Mouse (Mus musculus) limb, embryonic 14.5 days (tissue): Measurements from ENCODE around the gene Hspa8. TPM values are rescaled to one million over a fixed set of nuclear protein-coding genes. Genes with fewer than 3 reads are reported as not detected.

ENCODE experiments used
- ATAC-seq: fragments of 200-750 bp; cut with Nextera tagmentation; 2 replicates; pipeline ENCODE4 v1.8.0; 2017; ENCODE audit warnings: low read depth, moderate number of reproducible peaks, moderate TSS enrichment; ENCODE audit not compliant: low FRiP score
- DNase-seq: peaks from one replicate; pipeline ENCODE4 v3.0.0-alpha.2; 2015; ENCODE audit warnings: low spot score
- H3K27ac ChIP-seq: fragments of 300-500 bp; sonication (generic); replicated peaks from 2 replicates; pipeline ENCODE4 v1.5.1; 2014; ENCODE audit warnings: low read depth, mild to moderate bottlenecking, low read length, moderate library complexity, mixed read lengths
- H3K27me3 ChIP-seq: fragments of 300-500 bp; sonication (generic); 2 replicates; pipeline ENCODE4 v1.6.1; 2014; ENCODE audit warnings: low read length, mixed read lengths; ENCODE audit not compliant: control insufficient read depth, insufficient read depth
- H3K36me3 ChIP-seq: fragments of 300-500 bp; sonication (generic); 2 replicates; pipeline ENCODE4 v1.6.1; 2014; ENCODE audit warnings: mild to moderate bottlenecking, low read length, moderate library complexity, mixed read lengths; ENCODE audit not compliant: control insufficient read depth, insufficient read depth
- H3K4me1 ChIP-seq: fragments of 300-500 bp; sonication (generic); 2 replicates; pipeline ENCODE4 v1.6.1; 2014; ENCODE audit warnings: antibody characterized with exemption, low read length, mixed read lengths; ENCODE audit not compliant: control insufficient read depth, insufficient read depth
- H3K4me2 ChIP-seq: fragments of 300-500 bp; sonication (generic); replicated peaks from 2 replicates; pipeline ENCODE4 v1.6.1; 2014; ENCODE audit warnings: low read depth, mild to moderate bottlenecking, low read length, moderate library complexity; ENCODE audit not compliant: severe bottlenecking
- H3K4me3 ChIP-seq: fragments of 300-500 bp; sonication (generic); replicated peaks from 2 replicates; pipeline ENCODE4 v1.5.1; 2014; ENCODE audit warnings: low read length
- H3K9ac ChIP-seq: fragments of 300-500 bp; sonication (generic); 2 replicates; pipeline ENCODE4 v1.6.1; 2014; ENCODE audit warnings: mild to moderate bottlenecking, low read depth, low read length, moderate library complexity; ENCODE audit not compliant: severe bottlenecking
- H3K9me3 ChIP-seq: fragments of 300-500 bp; sonication (generic); 2 replicates; pipeline ENCODE4 v1.6.1; 2016; ENCODE audit warnings: low read length; ENCODE audit not compliant: control insufficient read depth
- POLR2A ChIP-seq: fragments of 200-500 bp; IDR thresholded peaks from 2 replicates; pipeline ENCODE4 v1.8.0; 2012; ENCODE audit warnings: inconsistent platforms, mild to moderate bottlenecking, moderate library complexity, borderline replicate concordance; ENCODE audit not compliant: insufficient read depth, insufficient read length; ENCODE audit errors: extremely low read depth
- WGBS: fragments of 180-500 bp; shearing (Covaris S2); extraction: QIAGEN DNeasy Blood & Tissue Kit; methylation state at CpG from one replicate; pipeline ENCODE4 v1.1.7; 2014; 5-methylcytosine and 5-hydroxymethylcytosine counted together
- polyA plus RNA-seq, 2 experiments: library from polyadenylated mRNA; depleted of rRNA in 1 of 2; stranded (reverse) in 1 of 2; unstranded in 1 of 2; fragments of >200 nt; fragmentation: Nextera tagmentation in 1 of 2; extraction: Ambion mirVana in 1 of 2; gene quantifications; 2 replicates each; pipeline versions ENCODE4 v1.2.1 to v1.2.3; 2012 to 2014

Gene Hspa8
- polyA plus RNA-seq (2012; rRNA removed): 2,115 and 2,701 TPM in 2 replicates
- 1,955 and 2,023 TPM in 2 replicates for polyA plus RNA-seq (2014; fragmentation: Nextera tagmentation; extraction: Ambion mirVana)

GRCm38 (mm10) chr9:40800675-40801612 is at the start of gene Hspa8:
TSS of gene Hspa8 (plus strand) at chr9:40800984.
- Histone ChIP-seq H3K9me3 (no peaks in the 10 kb centered on the region), H3K9ac (peak within 1 kb of the TSS; percentile 96), H3K4me2 (peak within 1 kb of the TSS; percentile 92), H3K27me3 (no peaks in the 10 kb centered on the region), H3K4me1 (peaks cover 28% of the 10 kb centered on the region; the same call in 1 of the 2 replicates), H3K36me3 (peaks cover 34% of the 10 kb centered on the region), H3K4me3 (peak within 1 kb of the TSS; percentile 83), H3K27ac (peak within 1 kb of the TSS; percentile 98)
- ATAC-seq (peak; percentile 94), DNase-seq (peak; percentile 100)
- WGBS: under 1% methylated on average over 65 of the region's 83 CpGs
- peak; percentile 99 for TF ChIP-seq POLR2A

GRCm38 (mm10) chr9:40751749-40752148 is 49.0 kb upstream of the Hspa8 start:
- no peak overlapping the region for H3K27ac ChIP-seq
- WGBS: 61% methylated on average over 3 of the region's 3 CpGs
- H3K9me3 ChIP-seq: no peaks in the 10 kb centered on the region
- no peak overlapping the region for H3K4me2 ChIP-seq
- no peaks in the 10 kb centered on the region for H3K27me3 ChIP-seq
- peaks cover 8% of the 10 kb centered on the region for H3K4me1 ChIP-seq
- TF ChIP-seq POLR2A: no peak
- H3K36me3 ChIP-seq: no peaks in the 10 kb centered on the region
- ATAC-seq: no peak
- H3K9ac ChIP-seq: no peak overlapping the region
- H3K4me3 ChIP-seq: no peak overlapping the region
- no peak for DNase-seq

- 22% methylated on average over 4 of the region's 4 CpGs for WGBS
- no peak for ATAC-seq
- TF ChIP-seq POLR2A: no peak
- H3K4me2 ChIP-seq: no peak overlapping the region
- H3K4me1 ChIP-seq: peaks cover 20% of the 10 kb centered on the region
- no peak overlapping the region for H3K9ac ChIP-seq
- H3K36me3 ChIP-seq: peaks cover 10% of the 10 kb centered on the region
- no peaks in the 10 kb centered on the region for H3K27me3 ChIP-seq
- peak; percentile 82 for DNase-seq
- no peaks in the 10 kb centered on the region for H3K9me3 ChIP-seq
- H3K27ac ChIP-seq: no peak overlapping the region
- no peak overlapping the region for H3K4me3 ChIP-seq
Observed at GRCm38 (mm10) chr9:40756401-40756800, 44.4 kb upstream of the Hspa8 start.

- DNase-seq: peak; percentile 66
- peak overlapping the region; percentile 44 for H3K4me2 ChIP-seq
- 0 out of 2 replicates have a peak overlapping the region, but pooled peaks have one; percentile 8 for H3K4me3 ChIP-seq
- H3K27me3 ChIP-seq: no peaks in the 10 kb centered on the region
- no peak for TF ChIP-seq POLR2A
- 13% methylated on average over 12 of the region's 12 CpGs for WGBS
- H3K9me3 ChIP-seq: no peaks in the 10 kb centered on the region
- peak overlapping the region; percentile 63 for H3K27ac ChIP-seq
- peak overlapping the region; percentile 26; the same call in 1 of the 2 replicates for H3K9ac ChIP-seq
- H3K36me3 ChIP-seq: peaks cover 17% of the 10 kb centered on the region
- peaks cover 17% of the 10 kb centered on the region for H3K4me1 ChIP-seq
- ATAC-seq: peak; percentile 76
Observed at GRCm38 (mm10) chr9:40757105-40757626, 43.6 kb upstream of the Hspa8 start.

GRCm38 (mm10) chr9:40757685-40758270 is 43.0 kb upstream of the Hspa8 start:
- ATAC-seq: peak; percentile 82

More at GRCm38 (mm10) chr9:40757685-40758270, 43.0 kb upstream of the Hspa8 start:
- Histone ChIP-seq H3K4me2 (peak overlapping the region; percentile 44), H3K9me3 (no peaks in the 10 kb centered on the region), H3K4me1 (peaks cover 17% of the 10 kb centered on the region), H3K27ac (peak overlapping the region; percentile 63), H3K27me3 (no peaks in the 10 kb centered on the region), H3K9ac (peak overlapping the region; percentile 26; the same call in 1 of the 2 replicates), H3K36me3 (peaks cover 18% of the 10 kb centered on the region), H3K4me3 (0 out of 2 replicates have a peak overlapping the region, but pooled peaks have one; percentile 5)
- TF ChIP-seq POLR2A: no peak
- WGBS: 12% methylated on average over 22 of the region's 22 CpGs
- DNase-seq: peak; percentile 86
